Mouse (Mus musculus) adrenal gland, adult (tissue): Measurements from ENCODE around the gene Zfp568.
A peak's percentile ranks its signal among the peaks of the same experiment; 100 is the strongest.
"Not testable (repeated sequence)": the region's sequence is repeated elsewhere in the genome, so short reads cannot be mapped to it uniquely, and the experiment has no call there.

Experiments used
- DNase-seq, 2 experiments: peaks; one replicate each; pipeline ENCODE4 v3.0.0; 2022 to 2023; ENCODE audit warnings: low spot score in 1 of 2; ENCODE audit not compliant: inconsistent age in 2 of 2

Gene Zfp568

GRCm38 (mm10) chr7:29983690-29984380, at the start of gene Zfp568:
Gene Zfp568, plus strand, starts transcription at chr7:29983955.
- peak; percentile 97 to 98 for DNase-seq

- DNase-seq: no peak
These were observed 44.9 kb upstream of the Zfp568 start for GRCm38 (mm10) chr7:29938856-29939255.

GRCm38 (mm10) chr7:29941027-29941426, 42.7 kb upstream of the Zfp568 start:
- no peak for DNase-seq

- no peak for DNase-seq
These were observed 41.0 kb upstream of the Zfp568 start for GRCm38 (mm10) chr7:29942740-29943139.

- no peak for DNase-seq
These were observed 40.0 kb upstream of the Zfp568 start for GRCm38 (mm10) chr7:29943720-29944119.

GRCm38 (mm10) chr7:29944201-29944600, 39.6 kb upstream of the Zfp568 start:
- no peak for DNase-seq

- no peak for DNase-seq
These were observed 30.7 kb upstream of the Zfp568 start for GRCm38 (mm10) chr7:29953086-29953485.

GRCm38 (mm10) chr7:29953513-29954401, 30.0 kb upstream of the Zfp568 start, which contains the start of gene Zfp74:
Gene Zfp74, minus strand, starts transcription at chr7:29954089.
- peak; percentile 83 to 95 for DNase-seq

GRCm38 (mm10) chr7:29954731-29955130, 29.0 kb upstream of the Zfp568 start:
- peak; percentile 37 to 79 for DNase-seq

GRCm38 (mm10) chr7:29956257-29956656, 27.5 kb upstream of the Zfp568 start:
- DNase-seq: no peak

- no peak for DNase-seq
These were observed 25.5 kb upstream of the Zfp568 start for GRCm38 (mm10) chr7:29958125-29958724.

GRCm38 (mm10) chr7:29959004-29959403, 24.8 kb upstream of the Zfp568 start:
- DNase-seq: no peak

- not testable (repeated sequence) for DNase-seq
These were observed 18.5 kb upstream of the Zfp568 start for GRCm38 (mm10) chr7:29965115-29965810.

GRCm38 (mm10) chr7:29970686-29971085, 13.1 kb upstream of the Zfp568 start:
- no peak for DNase-seq

- no peak for DNase-seq
These were observed 3.0 kb upstream of the Zfp568 start for GRCm38 (mm10) chr7:29980761-29981160.

- DNase-seq: no peak
These were observed 2.3 kb upstream of the Zfp568 start for GRCm38 (mm10) chr7:29981455-29981854.

- DNase-seq: no peak
These were observed 1.9 kb upstream of the Zfp568 start for GRCm38 (mm10) chr7:29981860-29982259.

- DNase-seq: no peak
These were observed 1.4 kb upstream of the Zfp568 start for GRCm38 (mm10) chr7:29982341-29982740.

GRCm38 (mm10) chr7:29982931-29983330, 824 bp upstream of the Zfp568 start:
- DNase-seq: peak in 1 of 2 experiments; percentile 25

GRCm38 (mm10) chr7:29983340-29983689, 440 bp upstream of the Zfp568 start:
- no peak for DNase-seq

- DNase-seq: no peak
These were observed 2.3 kb downstream of the Zfp568 start for GRCm38 (mm10) chr7:29986101-29986500.
